Mouse (Mus musculus) MEL-GATA-1-ER (cell line): ENCODE results near the gene Olfr1242.

Source experiments
- DNase-seq: peaks from one replicate; pipeline ENCODE4 v3.0.0-alpha.2; 2012; ENCODE audit warnings: low read depth; ENCODE audit errors: extremely low read depth

Olfr1242 gene

GRCm38 (mm10) chr2:89498235-89498634 lies at the start of gene Olfr1242:
TSS of gene Olfr1242 (minus strand) at chr2:89498335.
- no peak for DNase-seq

- DNase-seq = no peak
Observed at GRCm38 (mm10) chr2:89544516-89544915, 46.4 kb upstream of the Olfr1242 start.

- no peak for DNase-seq
Observed at GRCm38 (mm10) chr2:89539923-89540322, 41.8 kb upstream of the Olfr1242 start.

GRCm38 (mm10) chr2:89531387-89531786 lies 33.3 kb upstream of the Olfr1242 start, which contains the start of gene Olfr1243:
TSS of gene Olfr1243 (minus strand) at chr2:89531487.
- DNase-seq = no peak

- no peak for DNase-seq
Observed at GRCm38 (mm10) chr2:89487026-89487425, 11.1 kb downstream of the Olfr1242 start, which contains the start of gene Olfr1241. TSS of gene Olfr1241 (minus strand) at chr2:89487126.

GRCm38 (mm10) chr2:89442900-89443299 lies 55.2 kb downstream of the Olfr1242 start, which contains the start of gene Olfr1240:
TSS of gene Olfr1240 (minus strand) at chr2:89443000.
- no peak for DNase-seq
